Mouse (Mus musculus) liver, postnatal 0 days (tissue): Measurements from ENCODE around the gene Nckap1l. TPM values are rescaled to one million over a fixed set of nuclear protein-coding genes. Genes with fewer than 3 reads are reported as not detected.

ENCODE experiments used
- ATAC-seq: fragments of 200-750 bp; cut with Nextera tagmentation; 2 replicates; pipeline ENCODE4 v1.8.0; 2017; ENCODE audit warnings: mild to moderate bottlenecking, moderate library complexity
- DNase-seq: peaks from one replicate; pipeline ENCODE4 v3.0.0-alpha.2; 2016
- H3K27ac ChIP-seq: fragments of 300-500 bp; sonication (generic); 2 replicates; pipeline ENCODE4 v1.5.1; 2014; ENCODE audit warnings: antibody characterized with exemption, moderate library complexity, mild to moderate bottlenecking, low read depth
- H3K27me3 ChIP-seq: fragments of 300-500 bp; sonication (generic); 2 replicates; pipeline ENCODE4 v1.6.1; 2014; ENCODE audit warnings: low read length, control low read depth, mixed read lengths; ENCODE audit not compliant: insufficient read depth
- H3K36me3 ChIP-seq: fragments of 300-500 bp; sonication (generic); replicated peaks from 2 replicates; pipeline ENCODE4 v1.6.1; 2014; ENCODE audit warnings: mild to moderate bottlenecking, control low read depth, low read length, moderate library complexity, mixed read lengths; ENCODE audit not compliant: insufficient read depth
- H3K4me1 ChIP-seq: fragments of 300-500 bp; sonication (generic); 2 replicates; pipeline ENCODE4 v1.6.1; 2014; ENCODE audit warnings: antibody characterized with exemption, mild to moderate bottlenecking, control low read depth; ENCODE audit not compliant: insufficient read depth
- H3K4me2 ChIP-seq: fragments of 300-500 bp; sonication (generic); 2 replicates; pipeline ENCODE4 v1.6.1; 2014; ENCODE audit warnings: low read depth, mild to moderate bottlenecking, low read length, moderate library complexity, mixed read lengths
- H3K4me3 ChIP-seq: fragments of 300-500 bp; sonication (generic); 2 replicates; pipeline ENCODE4 v1.5.1; 2014; ENCODE audit warnings: low read depth, low read length
- H3K9ac ChIP-seq: fragments of 300-500 bp; sonication (generic); replicated peaks from 2 replicates; pipeline ENCODE4 v1.6.1; 2014; ENCODE audit warnings: mild to moderate bottlenecking, moderate library complexity
- H3K9me3 ChIP-seq: fragments of 300-500 bp; sonication (generic); 2 replicates; pipeline ENCODE4 v1.6.1; 2016; ENCODE audit warnings: mild to moderate bottlenecking, control low read depth, low read length, mixed read lengths
- CTCF ChIP-seq: sonication (generic); IDR thresholded peaks from 2 replicates; pipeline ENCODE4 v1.5.1; 2016; ENCODE audit warnings: antibody characterized with exemption, low read depth
- EP300 ChIP-seq: IDR thresholded peaks from 2 replicates; pipeline ENCODE4 v1.6.1; 2016; ENCODE audit warnings: antibody characterized with exemption, low read depth, mild to moderate bottlenecking
- WGBS: fragments of 180-500 bp; shearing (Covaris S2); extraction: QIAGEN DNeasy Blood & Tissue Kit; methylation state at CpG from one replicate; pipeline ENCODE4 v1.1.7; 2014; ENCODE audit not compliant: insufficient replicate concordance; 5-methylcytosine and 5-hydroxymethylcytosine counted together
- polyA plus RNA-seq: library from polyadenylated mRNA; unstranded; fragments of >200 nt; fragmentation: Nextera tagmentation; extraction: Ambion mirVana; gene quantifications from 2 replicates; pipeline ENCODE4 v1.2.1, GENCODE M21; 2015

Gene Nckap1l
- polyA plus RNA-seq, 1 experiment from 2014 or later: 6.8 TPM

GRCm38 (mm10) chr15:103496204-103497140 lies 42.9 kb downstream of the Nckap1l start:
- Histone ChIP-seq H3K9ac (no peak overlapping the region), H3K4me2 (no peak overlapping the region), H3K27ac (no peak overlapping the region), H3K36me3 (peaks cover 3% of the 10 kb centered on the region; the same call in 1 of the 2 replicates), H3K4me3 (no peak overlapping the region), H3K27me3 (no peaks in the 10 kb centered on the region), H3K9me3 (no peaks in the 10 kb centered on the region), H3K4me1 (no peaks in the 10 kb centered on the region)
- DNase-seq (no peak), ATAC-seq (no peak)
- no peak for TF ChIP-seq EP300
- no peak for TF ChIP-seq CTCF
- 76% methylated on average over 10 of the region's 10 CpGs for WGBS

- H3K36me3 ChIP-seq: no peaks in the 10 kb centered on the region
- no peak overlapping the region for H3K9ac ChIP-seq
- peaks cover 8% of the 10 kb centered on the region for H3K4me1 ChIP-seq
- DNase-seq: no peak
- peaks cover 8% of the 10 kb centered on the region for H3K27me3 ChIP-seq
- H3K27ac ChIP-seq: no peak overlapping the region
- 63% methylated on average over 3 of the region's 3 CpGs for WGBS
- no peak for TF ChIP-seq CTCF
- TF ChIP-seq EP300: no peak
- H3K4me3 ChIP-seq: no peak overlapping the region
- no peak for ATAC-seq
- H3K4me2 ChIP-seq: no peak overlapping the region
- H3K9me3 ChIP-seq: no peaks in the 10 kb centered on the region
Measured at GRCm38 (mm10) chr15:103498157-103498556, 44.6 kb downstream of the Nckap1l start.

GRCm38 (mm10) chr15:103500723-103501122 lies 47.1 kb downstream of the Nckap1l start:
- Histone ChIP-seq H3K27me3 (peaks cover 23% of the 10 kb centered on the region), H3K9ac (no peak overlapping the region), H3K4me2 (no peak overlapping the region), H3K9me3 (no peaks in the 10 kb centered on the region), H3K4me3 (no peak overlapping the region), H3K27ac (no peak overlapping the region), H3K36me3 (no peaks in the 10 kb centered on the region), H3K4me1 (peaks cover 9% of the 10 kb centered on the region)
- 73% methylated on average over 1 of the region's 1 CpGs for WGBS
- no peak for ATAC-seq
- DNase-seq: no peak
- TF ChIP-seq EP300: no peak
- TF ChIP-seq CTCF: no peak

- no peak for ATAC-seq
- Histone ChIP-seq H3K4me3 (no peak overlapping the region), H3K27ac (no peak overlapping the region), H3K36me3 (no peaks in the 10 kb centered on the region), H3K4me2 (no peak overlapping the region), H3K27me3 (peaks cover 23% of the 10 kb centered on the region), H3K9me3 (no peaks in the 10 kb centered on the region), H3K4me1 (peaks cover 9% of the 10 kb centered on the region), H3K9ac (no peak overlapping the region)
- WGBS: 59% methylated on average over 2 of the region's 2 CpGs
- DNase-seq: no peak
- no peak for TF ChIP-seq CTCF
- no peak for TF ChIP-seq EP300
Measured at GRCm38 (mm10) chr15:103501186-103501585, 47.6 kb downstream of the Nckap1l start.

- H3K4me1 ChIP-seq: peaks cover 9% of the 10 kb centered on the region
- DNase-seq (peak; percentile 43), ATAC-seq (peak; percentile 44)
- 4% methylated on average over 58 of the region's 63 CpGs for WGBS
- peak within 1 kb of the TSS; percentile 7; the same call in 1 of the 2 replicates for H3K9ac ChIP-seq
- H3K4me3 ChIP-seq: peak within 1 kb of the TSS; percentile 46
- no peak for TF ChIP-seq EP300
- no peak for TF ChIP-seq CTCF
- H3K36me3 ChIP-seq: no peaks in the 10 kb centered on the region
- no peak within 1 kb of the TSS for H3K27ac ChIP-seq
- peak within 1 kb of the TSS; percentile 77 for H3K4me2 ChIP-seq
- no peaks in the 10 kb centered on the region for H3K9me3 ChIP-seq
- H3K27me3 ChIP-seq: peaks cover 23% of the 10 kb centered on the region
Measured at GRCm38 (mm10) chr15:103502435-103503250, 49.0 kb downstream of the Nckap1l start, which contains the start of gene Pde1b. Gene Pde1b, plus strand, starts transcription at chr15:103503034.

- Histone ChIP-seq H3K27me3 (peaks cover 23% of the 10 kb centered on the region), H3K4me3 (peak overlapping the region; percentile 46), H3K9me3 (no peaks in the 10 kb centered on the region), H3K27ac (no peak overlapping the region), H3K36me3 (no peaks in the 10 kb centered on the region), H3K4me2 (peak overlapping the region; percentile 77), H3K9ac (peak overlapping the region; percentile 7; the same call in 1 of the 2 replicates), H3K4me1 (peaks cover 9% of the 10 kb centered on the region)
- WGBS: 4% methylated on average over 14 of the region's 15 CpGs
- TF ChIP-seq CTCF: no peak
- no peak for TF ChIP-seq EP300
- no peak for DNase-seq
- no peak for ATAC-seq
Measured at GRCm38 (mm10) chr15:103503251-103503600, 49.6 kb downstream of the Nckap1l start.
